Mouse (Mus musculus): ENCODE results near the gene Rbbp5.

The Rbbp5 gene

GRCm38 (mm10) chr1:132542762-132543306 is 65.7 kb downstream of the Rbbp5 start, which contains the start of gene Cntn2:
Gene Cntn2 (minus strand): TSS chr1:132543256.
- DNase-seq, result no peak

GRCm38 (mm10) chr1:132543789-132544188 is 66.6 kb downstream of the Rbbp5 start:
- no peak for DNase-seq
